Mouse (Mus musculus): ENCODE data around the gene Hnrnpk. TPM values are rescaled to one million over a fixed set of nuclear protein-coding genes. Genes with fewer than 3 reads are reported as not detected.
"Not testable (repeated sequence)": the region's sequence is repeated elsewhere in the genome, so short reads cannot be mapped to it uniquely, and the experiment has no call there.

Hnrnpk gene
- 100 to 1,000 TPM; 407 to 495 TPM for total RNA-seq (2021)

DNA sequence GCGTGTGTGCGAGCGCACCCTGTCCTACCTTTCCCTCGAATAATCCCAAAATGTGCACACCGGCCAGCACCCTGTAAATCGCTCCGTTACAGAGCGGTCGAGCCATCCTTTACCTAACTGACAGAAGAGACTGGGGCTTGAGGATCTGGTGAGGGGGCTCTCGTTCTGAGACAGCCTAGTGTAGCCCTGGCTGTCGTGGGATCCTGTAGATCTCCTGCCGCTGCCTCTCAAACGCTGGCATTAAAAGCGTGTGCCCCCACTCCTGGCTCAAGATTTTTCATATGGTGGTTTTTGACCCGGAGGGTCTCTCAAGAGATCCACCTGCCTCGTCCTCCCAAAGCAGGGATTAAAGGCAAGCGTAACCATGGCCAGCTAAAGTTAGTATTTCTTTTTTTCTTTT, at the start of gene Hnrnpk:
Gene Hnrnpk (minus strand): TSS at position 101 of the 400 bp plus-strand sequence.
- intact Hi-C loops (cut with DNase I); DNase-seq (ENCODE audit: low spot score): not testable (repeated sequence)

DNA sequence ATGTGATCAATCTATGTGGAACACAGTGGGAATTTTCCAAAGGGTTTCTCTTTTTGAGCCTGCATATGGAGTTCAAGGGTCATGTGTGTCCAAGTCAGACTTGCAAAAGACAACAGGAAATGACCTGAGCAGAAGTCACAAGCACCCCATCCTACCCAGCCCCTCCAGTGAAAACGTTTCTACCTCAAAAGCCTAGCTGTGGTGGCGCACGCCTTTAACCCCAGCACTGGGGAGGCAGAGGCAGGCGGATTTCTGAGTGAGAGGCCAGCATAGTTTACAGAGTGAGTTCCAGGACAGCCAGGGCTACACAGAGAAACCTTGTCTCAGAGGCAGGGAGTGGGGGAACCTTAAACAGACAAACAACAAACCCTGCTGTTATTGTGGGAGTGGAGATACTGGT, 49.1 kb upstream of the Hnrnpk start:
- DNase-seq (ENCODE audit: low spot score): no peak
- intact Hi-C loops (cut with DNase I): no loop called here

DNA sequence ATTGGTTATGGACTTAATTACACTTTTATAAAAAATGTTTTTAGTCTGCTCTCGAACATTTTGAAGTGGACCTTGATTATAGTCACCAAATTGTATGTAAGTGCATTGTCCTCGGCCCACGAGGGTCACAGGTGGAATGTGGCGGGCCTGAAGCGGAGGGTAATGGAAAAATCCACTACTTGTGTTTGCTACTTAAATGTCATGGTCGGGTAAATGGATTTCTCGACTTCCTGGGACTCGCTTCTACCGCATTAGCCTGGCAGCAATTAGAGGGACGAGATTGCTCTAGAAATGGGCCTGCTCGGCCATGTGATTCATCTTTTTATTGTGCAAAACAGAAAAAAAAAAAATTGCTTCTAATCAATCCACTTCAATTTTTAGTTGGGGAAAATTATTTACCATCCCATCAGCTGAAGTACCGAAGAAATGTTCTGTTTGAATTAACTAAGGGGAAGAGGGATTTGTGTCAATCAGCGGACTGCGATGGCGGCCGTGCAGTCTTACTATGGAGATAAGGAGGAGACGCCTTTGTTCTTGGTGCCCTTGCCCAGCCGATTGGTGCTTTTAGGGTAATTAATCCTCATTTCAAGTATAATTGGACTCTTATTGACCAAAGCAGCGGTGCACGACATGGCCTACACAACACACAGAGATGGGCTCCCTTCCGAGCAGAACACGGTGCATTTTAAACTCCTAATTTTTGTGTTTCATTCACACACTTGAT, 47.5 kb upstream of the Hnrnpk start:
- no peak for DNase-seq (ENCODE audit: low spot score)
- intact Hi-C loops (cut with DNase I): no loop called here

DNA sequence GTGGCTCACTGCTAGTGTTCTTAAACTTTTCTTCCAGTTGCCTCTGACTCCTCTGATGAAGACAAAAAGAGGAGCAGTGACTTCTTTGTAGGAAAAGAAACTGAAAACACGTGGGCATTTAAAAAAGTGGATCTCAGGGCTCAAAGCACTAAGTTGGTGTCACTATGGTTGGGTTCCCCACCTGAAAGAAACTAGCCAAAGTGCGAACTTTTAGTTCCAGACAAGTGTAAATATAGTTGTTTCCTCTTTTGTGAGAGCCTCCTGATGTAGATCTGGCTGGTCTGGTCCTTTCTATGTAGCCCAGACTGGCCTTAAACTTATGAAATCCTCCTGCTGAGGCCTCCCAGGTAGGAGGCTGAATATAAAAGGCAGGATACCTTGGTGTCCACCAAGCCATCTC, 43.4 kb upstream of the Hnrnpk start:
- no peak for DNase-seq (ENCODE audit: low spot score)
- intact Hi-C loops (cut with DNase I): no loop called here

DNA sequence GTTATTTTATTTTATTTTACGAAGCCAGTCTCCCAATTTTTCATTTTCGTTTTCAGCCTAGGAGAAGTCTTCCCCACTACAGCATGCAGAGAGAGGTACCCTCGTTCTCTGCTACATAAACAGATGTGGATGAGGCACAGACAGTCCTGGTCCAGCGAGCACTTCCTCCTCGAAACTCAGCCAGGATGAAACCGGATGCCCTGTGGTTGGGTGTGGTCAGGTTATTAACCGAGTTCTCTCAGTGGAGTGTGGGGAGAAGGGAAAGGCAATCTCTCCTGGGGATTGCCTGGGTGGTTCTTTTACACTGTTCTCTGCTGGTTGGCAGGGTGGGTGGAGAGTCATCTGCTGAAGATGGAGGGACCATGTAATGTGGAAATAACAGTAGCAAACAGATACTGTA, 40.6 kb upstream of the Hnrnpk start:
- DNase-seq (ENCODE audit: low spot score): peak; percentile 7
- intact Hi-C loops (cut with DNase I): no loop called here

DNA sequence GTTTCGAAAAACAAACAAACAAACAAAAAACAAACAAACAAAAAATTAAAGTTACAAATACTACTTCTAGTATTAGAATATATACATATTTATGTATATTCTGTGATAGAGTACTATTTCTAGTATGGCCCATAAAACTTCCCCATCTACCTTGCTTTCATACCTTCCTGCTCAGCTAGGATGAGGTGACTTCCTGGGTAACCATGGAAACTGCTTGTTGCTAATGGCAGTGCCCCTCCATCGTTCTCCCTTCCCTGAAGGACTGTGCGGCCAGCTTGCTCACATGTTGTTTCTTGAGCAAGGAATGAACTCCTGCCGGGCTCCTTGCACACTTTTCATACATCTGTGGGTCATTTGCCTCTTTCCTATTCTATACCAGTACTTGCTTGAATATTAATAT, 40.2 kb upstream of the Hnrnpk start:
- intact Hi-C loops (cut with DNase I): no loop called here

DNA sequence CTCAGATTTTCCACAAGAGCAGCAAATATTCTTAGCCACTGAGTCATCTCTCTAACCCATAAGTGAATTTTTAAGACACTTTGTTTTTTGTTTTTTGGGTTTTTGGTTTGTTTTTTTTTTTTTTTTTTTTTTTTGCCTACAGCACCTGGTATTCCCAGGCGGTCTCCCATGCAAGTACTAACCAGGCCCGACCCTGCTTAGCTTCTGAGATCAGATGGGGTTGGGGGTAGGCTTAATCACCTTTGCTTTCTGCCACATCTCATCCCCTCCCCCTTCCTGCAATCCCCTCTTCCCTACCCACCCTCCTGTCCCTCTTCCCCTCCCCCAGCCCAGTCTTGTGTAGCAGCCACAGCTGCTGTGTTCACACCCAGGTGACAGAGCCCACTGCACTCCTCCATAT, 36.6 kb upstream of the Hnrnpk start:
- intact Hi-C loops (cut with DNase I): no loop called here
- DNase-seq (ENCODE audit: low spot score): no peak

More for the DNA sequence above, 40.2 kb upstream of the Hnrnpk start:
- DNase-seq (ENCODE audit: low spot score): no peak

DNA sequence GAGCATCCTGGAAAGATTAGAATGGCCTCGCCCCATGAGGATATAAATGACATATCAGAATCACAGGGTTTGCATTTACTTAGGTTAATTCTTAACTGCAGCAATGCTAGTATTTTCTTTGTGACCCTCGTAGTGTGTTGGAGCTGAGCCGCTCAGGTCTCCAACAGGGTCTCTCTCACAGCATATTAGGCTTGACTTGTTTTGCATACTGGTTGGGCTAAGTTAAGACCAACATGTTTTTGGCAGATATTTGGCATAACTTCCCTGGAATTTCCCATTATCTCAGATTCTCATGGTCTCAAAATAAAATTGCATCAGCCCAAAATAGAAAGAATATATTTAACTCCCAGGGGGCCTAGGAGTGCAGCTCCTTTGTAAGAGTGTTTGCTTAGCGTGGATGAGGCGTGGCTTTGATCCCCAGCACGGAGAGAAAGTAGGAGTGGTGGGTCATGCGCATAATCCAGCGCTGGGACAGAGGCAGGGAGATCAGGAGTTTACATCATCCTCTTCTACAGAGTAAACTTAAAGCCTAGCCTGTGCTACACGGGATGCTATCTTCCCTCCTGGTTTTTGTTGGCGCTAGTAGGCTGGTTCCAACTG, 20.0 kb upstream of the Hnrnpk start:
- intact Hi-C loops (cut with DNase I): no loop called here
- DNase-seq (ENCODE audit: low spot score): no peak

DNA sequence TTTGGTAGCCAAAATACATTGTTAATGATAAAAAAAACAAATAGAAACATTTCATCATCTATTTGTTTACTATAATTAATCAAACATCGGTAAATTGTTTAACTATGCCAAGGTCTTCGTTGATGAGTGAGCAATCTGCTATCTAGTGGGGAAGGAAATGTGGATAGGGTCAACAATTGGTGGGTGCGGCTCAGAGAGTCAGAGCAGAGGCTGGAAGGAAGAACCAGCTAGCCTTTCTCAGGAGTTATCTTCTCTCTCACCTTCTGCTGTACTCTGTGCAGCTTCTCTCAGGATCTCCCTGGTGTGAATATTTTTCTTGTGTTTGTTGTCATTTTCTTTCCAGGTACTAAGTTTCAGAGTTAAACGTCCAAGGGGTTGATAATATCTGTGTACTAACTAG, 19.1 kb upstream of the Hnrnpk start:
- no peak for DNase-seq (ENCODE audit: low spot score)
- intact Hi-C loops (cut with DNase I): no loop called here

DNA sequence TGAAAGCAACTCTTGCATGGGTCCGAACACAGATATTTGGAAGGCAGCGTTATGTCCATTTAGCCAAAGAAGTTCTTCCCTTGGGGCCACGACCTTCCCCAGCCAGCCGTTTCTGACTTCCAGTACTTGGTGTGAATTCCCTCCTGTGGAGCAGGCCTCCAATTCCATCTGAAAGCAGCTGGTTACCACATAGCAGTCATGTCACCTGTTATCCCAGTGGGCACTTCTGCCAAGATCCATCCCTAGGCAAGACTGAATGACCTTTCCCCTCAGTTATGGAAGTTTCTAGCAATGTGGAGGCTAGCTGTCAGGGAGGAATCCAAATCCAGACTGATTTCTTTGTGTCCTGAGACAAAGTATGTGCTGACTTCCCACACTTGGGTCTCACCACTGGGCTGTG, 17.9 kb upstream of the Hnrnpk start:
- intact Hi-C loops (cut with DNase I): no loop called here

DNA sequence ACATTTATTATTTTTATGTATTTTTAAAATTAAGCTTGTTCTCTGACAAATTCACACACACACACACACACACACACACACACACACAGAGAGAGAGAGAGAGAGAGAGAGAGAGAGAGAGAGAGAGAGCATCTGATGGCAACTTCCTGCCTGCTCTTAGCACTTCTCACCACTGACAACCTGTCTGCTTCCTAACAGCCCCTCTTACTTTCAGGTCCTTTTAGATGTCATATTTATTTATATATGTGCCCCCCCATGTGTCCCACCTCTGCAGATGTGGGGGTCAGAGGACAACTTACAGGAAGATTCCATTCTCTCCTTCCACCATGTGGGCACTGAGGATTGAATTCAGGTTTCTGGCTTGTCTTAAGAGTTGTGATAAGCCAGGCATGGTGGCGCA, 16.1 kb upstream of the Hnrnpk start:
- intact Hi-C loops (cut with DNase I): no loop called here
- no peak for DNase-seq (ENCODE audit: low spot score)

More for the DNA sequence above, 17.9 kb upstream of the Hnrnpk start:
- DNase-seq (ENCODE audit: low spot score): no peak

DNA sequence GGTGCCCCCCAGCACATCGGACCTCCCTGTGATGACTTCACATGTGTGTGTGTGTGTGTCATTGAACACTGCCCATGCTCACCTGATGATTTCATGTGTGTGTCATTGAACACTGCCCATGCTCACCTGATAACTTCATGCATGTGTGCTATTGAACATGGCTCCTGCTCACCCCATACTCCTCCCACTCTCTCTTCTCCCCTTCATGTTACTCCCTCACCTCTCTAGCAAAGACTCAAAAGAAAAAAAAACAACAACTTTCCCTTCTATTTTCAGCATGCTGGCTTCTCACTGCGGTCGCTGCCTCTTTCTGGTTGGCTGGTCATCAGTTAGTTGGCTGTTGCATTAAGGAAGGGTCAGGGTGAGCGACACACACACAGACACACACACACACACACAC, 15.5 kb upstream of the Hnrnpk start:
- intact Hi-C loops (cut with DNase I): no loop called here

DNA sequence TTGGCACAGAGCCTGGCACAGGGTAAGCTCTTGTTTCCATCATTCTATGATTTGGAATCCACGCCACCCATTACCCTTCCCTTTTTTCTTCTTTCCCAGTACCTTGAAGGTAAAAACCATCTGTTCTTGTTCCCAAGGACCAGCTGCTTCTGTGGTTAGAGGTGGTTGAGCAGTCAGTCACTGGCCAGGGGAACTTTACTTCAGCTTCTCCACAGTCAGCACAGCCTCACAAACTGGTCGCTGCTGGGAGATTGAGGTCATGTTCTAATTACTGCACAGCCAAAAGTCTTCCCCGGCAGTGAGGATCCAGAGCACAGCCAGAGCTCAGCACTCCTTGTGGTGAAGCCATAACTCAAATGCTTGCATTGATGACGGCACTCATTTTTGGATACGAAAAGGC, 12.7 kb upstream of the Hnrnpk start:
- DNase-seq (ENCODE audit: low spot score): no peak
- intact Hi-C loops (cut with DNase I): no loop called here

More for the DNA sequence above, 15.5 kb upstream of the Hnrnpk start:
- no peak for DNase-seq (ENCODE audit: low spot score)

DNA sequence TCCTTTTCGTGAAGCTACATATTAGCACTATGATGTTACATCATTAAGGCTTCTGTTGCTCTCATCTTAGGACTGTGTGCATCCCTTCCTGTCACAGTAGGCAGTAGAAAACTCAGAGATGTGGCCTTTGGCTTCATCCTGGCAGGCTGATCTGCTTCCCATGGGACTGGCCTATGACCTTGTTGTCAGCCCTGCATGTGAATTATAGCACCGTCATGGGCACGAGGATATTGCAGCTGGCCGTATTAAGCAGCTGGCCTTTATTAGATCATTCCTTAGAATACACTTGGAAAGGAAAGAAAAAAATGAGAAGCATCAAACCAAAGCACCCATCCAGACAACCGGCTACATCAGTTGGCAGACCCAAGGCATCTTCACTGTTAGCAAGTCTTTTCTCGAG, 12.2 kb upstream of the Hnrnpk start:
- intact Hi-C loops (cut with DNase I): no loop called here
- DNase-seq (ENCODE audit: low spot score): no peak

DNA sequence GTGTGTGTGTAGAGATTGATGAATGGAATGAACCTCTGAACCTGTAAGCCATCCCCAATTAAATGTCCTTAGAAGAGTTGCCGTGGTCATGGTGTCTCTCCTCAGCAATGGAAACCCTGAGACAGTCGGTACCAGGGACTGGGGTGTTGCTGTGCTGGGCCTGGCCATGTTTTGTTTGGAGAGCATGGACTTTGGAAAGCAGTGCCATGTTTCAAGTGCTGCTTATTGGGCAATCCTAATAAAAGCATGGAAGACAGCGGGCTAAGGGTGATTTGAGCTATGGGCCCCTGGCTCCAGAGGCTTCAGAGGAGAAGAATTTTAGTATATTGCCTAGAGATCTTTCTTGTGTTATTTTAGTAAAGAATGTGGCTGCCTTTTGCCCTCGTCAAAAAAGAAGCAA, 7.9 kb upstream of the Hnrnpk start:
- intact Hi-C loops (cut with DNase I): loop anchor here (5.0 kb wide), 1 partner anchor 131 kb away; no protein-coding TSS in a partner anchor
- no peak for DNase-seq (ENCODE audit: low spot score)

DNA sequence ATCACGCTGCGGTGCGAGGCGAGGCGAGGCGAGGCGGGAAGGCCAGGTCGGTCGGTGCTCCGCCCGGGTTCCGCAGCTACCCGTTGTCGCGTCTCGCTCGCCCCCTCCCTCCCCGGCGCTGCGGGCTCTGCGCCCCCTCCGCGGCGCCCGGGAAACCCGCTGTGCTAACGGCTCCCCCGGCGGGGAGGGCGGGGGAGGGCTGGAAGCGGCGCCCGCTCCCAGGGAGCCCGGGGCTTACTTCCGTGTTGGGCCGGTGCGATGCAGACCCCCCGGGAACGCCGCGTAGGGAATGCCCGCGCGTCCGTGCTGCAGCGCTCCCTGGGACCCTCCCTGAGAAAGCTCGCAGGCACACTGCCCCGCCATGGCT, 416 bp downstream of the Hnrnpk start:
- DNase-seq (ENCODE audit: low spot score): no peak
- intact Hi-C loops (cut with DNase I): no loop called here

DNA sequence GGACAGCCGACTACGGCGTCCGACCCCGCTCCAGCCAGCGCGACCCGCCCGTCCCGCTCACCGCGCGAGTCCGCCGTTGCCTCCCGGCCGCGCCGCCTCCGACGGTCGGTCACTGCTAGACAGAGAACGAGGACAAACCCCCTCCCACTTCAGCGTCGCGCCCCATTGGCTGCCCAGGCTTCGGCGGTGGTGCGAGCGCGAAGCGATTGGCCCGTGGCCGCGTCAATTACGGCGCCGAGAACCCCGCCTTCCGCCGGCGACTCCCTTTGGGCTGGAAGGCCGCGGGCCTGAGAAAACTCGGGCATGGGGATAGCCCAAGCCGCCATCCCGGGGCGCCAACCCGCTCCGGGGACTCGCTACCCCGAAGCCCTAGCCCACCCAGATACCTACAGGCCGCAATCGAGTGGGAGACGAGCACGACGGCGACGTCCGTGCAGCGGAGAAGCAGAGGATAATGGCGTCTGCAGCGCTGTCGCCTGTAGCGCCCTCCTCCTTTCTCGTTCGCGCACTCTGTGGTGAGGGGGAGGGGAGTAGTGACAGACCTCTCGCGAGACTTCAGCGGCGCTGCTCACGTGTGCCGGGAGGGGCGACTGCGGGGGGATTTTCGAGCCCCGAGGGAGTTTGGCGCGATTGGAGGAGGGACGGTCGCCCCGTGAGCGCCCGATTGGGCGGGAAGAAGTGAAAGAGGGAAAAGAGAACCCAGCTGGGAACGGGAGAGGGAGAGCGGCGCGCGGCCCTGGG, 970 bp downstream of the Hnrnpk start, which contains the start of gene Rmi1:
Gene Rmi1 (plus strand): TSS at position 246 of the 741 bp plus-strand sequence.
- intact Hi-C loops (cut with DNase I): no loop called here
- DNase-seq (ENCODE audit: low spot score): peak; percentile 96

DNA sequence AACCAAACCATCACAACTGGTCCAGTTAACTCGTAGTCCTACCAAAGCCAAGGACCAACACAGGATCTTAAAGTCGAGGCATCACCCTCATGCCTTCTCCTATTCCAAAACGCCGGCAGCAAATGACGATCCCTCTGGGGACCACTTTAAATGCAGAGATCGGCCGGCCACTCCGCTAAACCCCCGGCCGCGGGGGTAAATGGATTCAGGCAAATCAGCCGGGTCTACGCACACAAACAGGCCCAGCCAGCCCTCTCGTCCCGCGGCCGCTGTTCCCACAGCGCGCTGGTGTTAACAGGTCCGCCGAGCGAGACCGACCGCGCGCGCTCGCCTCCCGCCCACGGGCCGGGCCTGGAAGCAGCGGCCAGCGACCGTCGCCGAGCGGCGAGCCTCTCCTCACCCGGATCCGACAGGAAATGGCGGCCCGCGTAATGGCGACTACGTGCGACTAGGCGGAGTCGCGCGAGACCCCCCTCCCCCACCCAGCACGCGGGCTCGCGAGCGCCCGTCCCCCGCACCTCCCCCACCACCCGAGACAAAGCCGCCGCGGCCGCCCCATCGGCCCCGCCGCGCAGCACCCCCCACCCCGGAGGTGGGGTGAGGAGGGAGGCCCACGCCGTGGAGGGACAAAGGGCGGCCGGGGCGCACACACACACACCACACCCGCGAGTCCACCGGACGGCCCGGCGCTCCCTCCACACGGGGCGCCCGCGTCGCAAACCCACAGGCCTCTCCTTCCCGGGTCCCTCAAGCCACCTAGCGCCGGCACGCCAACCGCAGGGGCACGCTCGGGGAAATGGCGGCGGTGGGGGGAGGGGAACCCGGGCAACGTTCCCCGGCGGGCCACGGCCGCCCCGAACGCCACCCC, 1.8 kb downstream of the Hnrnpk start:
- intact Hi-C loops (cut with DNase I): loop anchor here (2.0 kb wide), 1 partner anchor 17 kb away; the partner anchor contains the start of gene 2210016F16Rik
- DNase-seq (ENCODE audit: low spot score): peak; percentile 44

DNA sequence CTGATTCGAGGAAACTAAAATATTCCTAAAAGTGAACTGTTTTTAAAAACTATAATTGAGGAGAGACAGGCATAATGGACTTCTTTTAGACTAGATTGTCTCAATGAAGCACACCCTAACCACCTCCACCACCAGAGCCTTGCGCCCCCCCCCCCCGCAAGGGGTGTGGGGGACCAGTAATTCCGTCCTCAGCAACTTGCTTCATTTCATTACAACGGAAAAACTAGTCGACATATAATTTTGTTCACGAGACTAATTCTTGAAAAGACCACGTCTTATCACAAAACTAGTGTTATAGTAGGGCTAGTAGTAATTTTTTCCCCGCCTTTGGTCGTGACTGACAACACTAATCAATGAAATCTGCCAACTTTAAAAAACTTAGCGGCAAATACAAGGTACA, 2.6 kb downstream of the Hnrnpk start:
- no peak for DNase-seq (ENCODE audit: low spot score)
- intact Hi-C loops (cut with DNase I): loop anchor here (2.0 kb wide), 1 partner anchor 16 kb away; the partner anchor contains the start of gene 2210016F16Rik

DNA sequence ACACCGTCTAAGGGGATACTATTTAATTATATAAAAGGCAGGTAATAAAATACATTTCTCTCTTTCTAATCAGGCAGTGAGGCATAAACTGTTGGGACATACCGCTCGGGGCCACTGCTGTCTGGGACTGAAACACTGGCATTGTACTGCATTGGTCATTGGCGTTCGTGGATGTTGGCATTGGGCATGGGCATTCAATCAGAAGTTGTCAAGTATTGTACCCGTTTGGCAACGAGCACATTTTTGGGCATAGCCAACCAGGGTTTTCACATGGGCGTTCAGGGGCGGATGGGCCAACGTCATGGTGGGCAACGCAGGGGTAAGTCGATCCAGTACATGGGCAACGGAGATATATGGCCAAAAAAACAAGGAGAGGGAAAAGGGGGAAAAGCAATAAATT, 5.5 kb downstream of the Hnrnpk start:
- DNase-seq (ENCODE audit: low spot score): no peak
- intact Hi-C loops (cut with DNase I): no loop called here
